Mouse (Mus musculus) macrophage (primary cell): ENCODE results near the gene Olfr522. TPM values are rescaled to one million over a fixed set of nuclear protein-coding genes. Genes with fewer than 3 reads are reported as not detected.
A peak's percentile ranks its signal among the peaks of the same experiment; 100 is the strongest.
"Not testable (repeated sequence)": the region's sequence is repeated elsewhere in the genome, so short reads cannot be mapped to it uniquely, and the experiment has no call there.

ENCODE experiments used
- H3K27ac ChIP-seq: fragments of 350-480 bp; formaldehyde crosslinking; 2 replicates; pipeline ENCODE4 v1.9.0; 2021
- H3K36me3 ChIP-seq: fragments of 350-480 bp; formaldehyde crosslinking; 2 replicates; pipeline ENCODE4 v1.9.0; 2021; ENCODE audit errors: inconsistent target
- H3K4me3 ChIP-seq: fragments of 350-480 bp; formaldehyde crosslinking; 2 replicates; pipeline ENCODE4 v1.9.0; 2021; ENCODE audit errors: inconsistent target
- H3K79me2 ChIP-seq: fragments of 350-480 bp; formaldehyde crosslinking; 2 replicates; pipeline ENCODE4 v1.9.0; 2021; ENCODE audit errors: inconsistent target
- WGBS: methylation state at CpG from one replicate; pipeline ENCODE4 v1.1.7; 2026; ENCODE audit warnings: inconsistent platforms; ENCODE audit not compliant: missing documents; 5-methylcytosine and 5-hydroxymethylcytosine counted together
- polyA plus RNA-seq: library from polyadenylated mRNA; stranded (reverse); fragments of 250-400 nt; gene quantifications from 3 replicates; pipeline ENCODE4 v1.2.4, GENCODE M21; 2018; ENCODE audit warnings: inconsistent platforms

Gene Olfr522
- polyA plus RNA-seq, 1 experiment from 2014 or later, result not detected

DNA sequence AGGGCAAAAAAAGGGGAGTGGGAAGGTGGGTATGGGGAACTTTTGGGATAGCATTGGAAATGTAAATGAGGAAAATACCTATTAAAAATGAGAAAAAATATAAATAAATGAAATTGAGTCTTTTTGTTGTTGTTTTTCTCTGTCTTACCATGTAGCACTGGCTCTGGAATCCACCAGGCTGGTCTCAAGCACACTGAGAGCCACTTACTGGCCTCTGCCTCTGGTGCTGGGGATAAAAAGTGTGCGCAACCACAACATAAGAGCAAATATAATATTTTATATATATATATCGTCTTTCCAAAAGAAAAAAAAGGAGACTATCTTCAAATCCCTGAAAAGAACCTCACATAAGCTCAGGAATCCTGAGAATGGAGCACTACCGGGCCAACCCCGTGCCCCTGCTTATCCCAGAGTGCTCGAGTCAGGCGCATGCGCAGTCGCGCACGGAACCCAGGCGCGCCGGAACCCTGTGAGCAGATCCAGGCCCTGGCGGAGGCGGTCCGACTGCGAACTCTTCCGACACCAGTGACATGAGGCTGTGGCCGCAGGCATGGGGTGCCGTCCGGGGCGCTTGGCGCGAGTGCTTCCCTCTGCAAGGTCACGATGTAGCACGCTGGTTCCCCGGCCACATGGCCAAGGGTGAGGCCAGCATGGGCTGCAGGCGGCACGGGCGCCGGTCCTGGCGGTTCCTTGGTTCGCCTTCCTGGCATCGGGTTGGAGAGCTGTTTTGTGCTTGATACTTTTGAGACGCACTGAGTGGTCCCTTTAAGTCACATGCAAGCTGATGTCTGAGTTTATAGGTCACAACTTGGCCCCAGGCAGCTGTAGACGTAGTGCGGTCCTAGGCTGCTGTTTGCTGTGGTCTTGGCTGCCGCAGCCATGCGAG is 27.2 kb downstream of the Olfr522 start, which contains the start of gene Mtg1:
Mtg1 (plus strand) TSS at position 430 of the 886 bp plus-strand sequence.
- Histone ChIP-seq H3K36me3 (no peaks in the 10 kb centered on the region; the same call in 1 of the 2 replicates), H3K4me3 (peak within 1 kb of the TSS; percentile 58), H3K79me2 (no peaks in the 10 kb centered on the region), H3K27ac (peak within 1 kb of the TSS; percentile 52)
- WGBS, result 3% methylated on average over 39 of the region's 39 CpGs

DNA sequence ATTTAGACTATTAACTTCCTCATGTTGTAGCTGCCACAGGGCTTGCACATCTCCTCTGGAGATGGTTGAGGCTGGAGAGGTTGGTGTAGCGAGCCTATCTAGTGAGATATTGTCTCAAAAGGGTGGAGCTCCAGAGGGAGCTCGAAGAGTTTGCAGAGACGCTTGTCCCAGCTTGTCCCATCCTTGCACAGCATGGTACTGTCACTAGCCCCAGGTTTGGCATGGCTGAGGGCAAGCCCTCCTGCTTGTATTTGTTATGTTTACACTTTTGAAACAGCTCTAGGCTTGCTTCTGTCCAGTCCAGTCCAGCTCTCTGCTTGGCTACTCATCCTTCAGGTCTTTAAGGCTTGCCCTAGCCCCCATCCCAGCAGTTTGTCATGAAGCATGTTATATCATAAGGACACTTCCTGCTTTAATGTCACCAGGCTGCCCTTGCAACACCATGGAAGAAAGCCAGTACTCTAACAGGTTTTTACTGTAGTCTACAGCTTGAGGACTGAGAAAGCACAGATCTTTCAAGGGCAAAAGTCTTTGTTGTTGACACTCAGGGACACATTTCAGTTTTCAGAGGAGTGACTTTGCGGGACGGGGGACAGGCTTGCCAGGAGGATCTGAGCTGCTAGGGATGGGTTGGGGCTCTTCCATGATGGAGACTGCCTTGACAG is 29.3 kb downstream of the Olfr522 start:
- peaks cover 6% of the 10 kb centered on the region; the same call in 1 of the 2 replicates for H3K36me3 ChIP-seq
- no peak overlapping the region for H3K27ac ChIP-seq
- 95% methylated on average over 2 of the region's 5 CpGs for WGBS
- H3K4me3 ChIP-seq, result no peak overlapping the region
- no peaks in the 10 kb centered on the region for H3K79me2 ChIP-seq

DNA sequence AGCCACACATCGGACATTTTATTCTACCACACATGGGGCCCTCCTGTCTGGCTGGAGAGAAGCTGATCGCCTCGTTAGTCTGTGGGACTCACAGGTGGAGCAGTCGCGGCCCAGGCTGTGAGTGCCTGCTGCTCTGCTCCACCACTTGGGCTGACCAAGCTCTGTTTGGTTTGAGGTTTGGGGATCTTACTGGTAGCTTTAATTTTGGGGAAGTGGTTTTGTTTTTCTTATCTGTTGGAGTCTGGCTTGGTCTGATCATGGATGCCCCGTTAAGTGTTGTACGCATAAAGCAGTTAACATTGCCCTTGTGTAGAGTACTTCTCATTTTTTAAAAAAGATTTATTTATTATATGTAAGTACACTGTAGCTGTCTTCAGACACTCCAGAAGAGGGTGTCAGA is 30.5 kb downstream of the Olfr522 start:
- WGBS, result 29% methylated on average over 2 of the region's 7 CpGs
- H3K4me3 ChIP-seq, H3K27ac ChIP-seq, H3K79me2 ChIP-seq: not testable (repeated sequence)
- peaks cover 17% of the 10 kb centered on the region for H3K36me3 ChIP-seq

DNA sequence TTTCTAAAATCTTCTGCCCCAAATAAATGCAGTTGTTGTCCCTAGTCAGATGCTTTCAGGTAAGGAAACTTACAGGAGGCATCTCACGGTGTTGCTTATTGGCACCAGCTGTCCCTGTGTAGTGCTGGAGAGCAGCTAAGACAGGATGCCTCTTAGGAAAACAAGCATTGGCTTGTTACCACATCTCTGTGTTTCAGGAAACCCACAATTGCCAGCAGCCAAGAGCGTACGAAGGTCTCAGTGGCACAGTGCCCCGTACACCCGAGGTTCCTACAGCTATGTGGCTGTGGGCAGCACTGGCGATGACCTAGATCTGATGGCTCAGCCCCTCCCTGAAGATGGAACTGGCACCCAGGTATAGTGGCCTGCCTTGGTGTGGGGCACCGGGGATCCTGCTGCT is 32.4 kb downstream of the Olfr522 start:
- H3K4me3 ChIP-seq, result not testable (repeated sequence)
- H3K79me2 ChIP-seq, result peaks cover 17% of the 10 kb centered on the region; the same call in 1 of the 2 replicates

DNA sequence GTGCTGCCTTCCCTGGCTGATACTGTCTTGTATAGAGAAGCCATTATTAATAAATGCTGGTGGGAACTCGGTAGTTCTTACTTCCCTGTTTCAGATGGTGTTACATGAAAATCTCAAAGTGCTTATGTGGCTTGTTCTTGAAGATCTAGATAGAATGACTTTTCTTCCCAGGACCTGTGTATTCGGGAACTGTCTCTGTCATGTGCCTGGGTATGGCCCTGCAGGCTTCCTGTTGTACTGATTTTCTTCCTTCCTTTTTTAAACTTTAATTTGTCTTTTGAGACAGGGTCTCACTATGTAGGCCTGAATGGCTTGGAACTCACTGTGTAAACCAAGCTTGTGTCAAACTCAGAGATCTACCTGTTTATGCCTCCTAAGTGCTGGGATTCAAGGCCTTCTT is 36.7 kb downstream of the Olfr522 start:
- H3K36me3 ChIP-seq, result peaks cover 17% of the 10 kb centered on the region
- H3K27ac ChIP-seq, result peak overlapping the region; percentile 94
- H3K4me3 ChIP-seq, result no peak overlapping the region; the same call in 1 of the 2 replicates
- 0% methylated on average over 2 of the region's 2 CpGs for WGBS
- peaks cover 30% of the 10 kb centered on the region; the same call in 1 of the 2 replicates for H3K79me2 ChIP-seq

More for the DNA sequence above, 32.4 kb downstream of the Olfr522 start:
- peaks cover 17% of the 10 kb centered on the region for H3K36me3 ChIP-seq
- WGBS, result 41% methylated on average over 5 of the region's 7 CpGs
- H3K27ac ChIP-seq, result not testable (repeated sequence)

DNA sequence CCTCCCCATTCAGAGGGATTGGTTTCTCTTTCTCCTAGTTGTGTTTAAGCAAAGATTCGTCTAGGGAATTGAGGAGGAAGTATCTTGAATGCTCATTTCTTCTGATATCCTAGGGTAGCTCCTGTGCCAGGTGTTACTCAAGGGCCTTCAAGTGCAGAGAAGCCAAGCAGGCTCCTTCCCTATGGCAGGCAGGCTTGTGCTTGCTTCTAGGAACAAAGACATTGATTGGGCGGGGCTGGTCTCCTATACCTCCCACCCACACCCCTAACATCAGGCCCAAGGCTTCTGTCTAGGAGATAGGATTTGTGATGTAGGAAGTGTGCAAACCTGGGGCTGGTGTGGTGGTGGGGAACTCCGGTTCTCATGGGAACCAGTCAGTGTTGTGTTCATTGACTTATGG is 37.6 kb downstream of the Olfr522 start:
- Histone ChIP-seq H3K36me3 (peaks cover 17% of the 10 kb centered on the region), H3K27ac (peak overlapping the region; percentile 94), H3K4me3 (peak overlapping the region; percentile 26), H3K79me2 (peaks cover 30% of the 10 kb centered on the region; the same call in 1 of the 2 replicates)
- 32% methylated on average over 3 of the region's 3 CpGs for WGBS

DNA sequence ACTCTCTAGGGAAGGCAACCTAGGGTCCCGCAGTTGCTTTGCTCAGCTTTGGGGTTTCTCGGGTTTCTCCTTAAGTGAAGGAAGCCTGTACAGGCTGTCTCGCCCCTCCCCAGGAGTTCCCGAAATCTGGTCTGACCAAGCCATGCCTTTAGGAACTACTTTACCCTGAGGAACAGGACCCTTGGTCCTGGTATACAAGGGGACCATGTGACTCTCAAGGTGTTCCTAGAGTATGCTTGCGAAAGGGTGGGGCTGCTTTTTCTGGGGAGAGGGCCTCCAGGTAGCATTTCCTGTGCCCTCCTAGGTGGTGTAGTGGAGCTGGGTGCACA is 38.6 kb downstream of the Olfr522 start:
- Histone ChIP-seq H3K4me3 (peak overlapping the region; percentile 72), H3K27ac (peak overlapping the region; percentile 78), H3K79me2 (peaks cover 30% of the 10 kb centered on the region; the same call in 1 of the 2 replicates), H3K36me3 (peaks cover 17% of the 10 kb centered on the region)
- 4% methylated on average over 5 of the region's 5 CpGs for WGBS

DNA sequence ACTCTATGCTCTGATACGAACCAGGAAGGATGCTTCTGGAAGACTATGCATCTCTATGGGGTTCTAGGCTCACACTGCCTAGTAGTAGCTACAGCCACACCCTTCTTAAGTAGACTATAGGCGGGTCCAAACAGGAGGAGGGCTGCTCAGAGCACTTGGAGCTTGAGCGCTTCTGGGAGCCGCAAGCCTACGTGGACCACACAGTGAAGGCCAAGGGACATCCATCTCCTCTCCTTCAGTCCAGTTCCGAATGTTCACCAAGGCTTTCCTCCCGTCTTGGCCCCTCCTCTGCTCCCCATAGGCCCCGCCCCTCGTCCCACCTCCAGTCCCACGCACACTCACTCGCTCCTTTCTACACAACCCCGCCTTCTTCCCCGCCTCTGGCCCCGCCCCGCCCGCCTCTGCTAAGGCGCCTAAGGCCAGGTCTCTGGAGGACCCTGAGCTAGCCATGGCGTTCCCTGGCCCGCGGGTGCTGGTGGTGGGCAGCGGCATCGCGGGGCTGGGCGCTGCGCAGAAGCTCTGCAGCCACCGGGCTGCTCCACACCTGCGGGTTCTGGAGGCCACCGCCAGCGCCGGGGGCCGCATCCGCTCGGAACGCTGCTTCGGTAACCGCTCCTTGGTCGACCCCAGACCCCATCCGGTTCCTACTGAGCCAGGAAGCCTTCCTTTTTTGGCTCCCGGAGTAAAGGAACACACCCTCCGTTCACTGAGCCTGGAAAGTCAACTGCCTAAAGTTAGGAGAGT is 39.1 kb downstream of the Olfr522 start:
- Histone ChIP-seq H3K36me3 (peaks cover 13% of the 10 kb centered on the region), H3K27ac (peak overlapping the region; percentile 78), H3K4me3 (peak overlapping the region; percentile 72), H3K79me2 (peaks cover 30% of the 10 kb centered on the region; the same call in 1 of the 2 replicates)
- WGBS, result 3% methylated on average over 34 of the region's 40 CpGs

DNA sequence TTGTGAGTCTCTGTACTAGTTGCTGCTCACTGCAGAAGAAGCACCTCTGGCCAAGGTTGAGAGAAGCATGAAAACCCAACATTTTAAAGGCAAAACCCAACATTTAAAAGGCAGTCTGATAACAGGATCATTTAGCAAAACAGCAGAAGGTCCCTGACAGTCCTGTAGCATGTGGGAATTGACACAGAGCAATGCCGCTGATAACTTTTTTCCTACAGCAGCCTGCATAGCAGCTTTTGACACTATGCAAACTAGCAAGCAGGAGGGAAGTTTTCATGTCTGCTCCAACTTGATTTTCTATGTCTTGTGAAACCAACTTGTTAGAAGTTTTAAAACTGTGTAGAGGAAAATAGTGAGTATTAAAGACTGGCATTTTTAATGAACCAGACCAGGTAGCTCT is 40.2 kb downstream of the Olfr522 start:
- Histone ChIP-seq H3K4me3 (no peak overlapping the region), H3K27ac (no peak overlapping the region), H3K79me2 (peaks cover 25% of the 10 kb centered on the region; the same call in 1 of the 2 replicates), H3K36me3 (peaks cover 2% of the 10 kb centered on the region; the same call in 1 of the 2 replicates)
- WGBS, result 100% methylated on average over 1 of the region's 1 CpGs

DNA sequence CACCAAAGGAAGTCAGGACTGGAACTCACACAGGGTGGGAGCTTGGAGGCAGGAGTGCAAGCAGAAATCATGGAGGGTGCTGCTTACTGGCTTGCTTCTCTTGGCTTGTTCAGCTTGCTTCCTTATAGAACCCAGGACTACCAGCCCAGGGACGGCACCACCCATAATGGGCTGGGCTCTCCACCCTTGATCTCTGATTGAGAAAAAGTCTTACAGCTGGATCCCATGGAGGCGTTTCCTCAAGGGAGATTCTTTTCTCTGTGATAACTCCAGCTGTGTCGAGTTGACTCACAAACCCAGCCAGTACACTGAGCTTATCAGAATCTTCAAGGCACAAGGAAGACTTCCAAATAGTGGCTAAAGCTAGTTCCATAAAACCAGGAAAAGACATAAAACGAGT is 41.8 kb downstream of the Olfr522 start:
- H3K36me3 ChIP-seq, result no peaks in the 10 kb centered on the region
- H3K4me3 ChIP-seq, result no peak overlapping the region
- H3K79me2 ChIP-seq, result peaks cover 14% of the 10 kb centered on the region; the same call in 1 of the 2 replicates
- WGBS, result 65% methylated on average over 4 of the region's 4 CpGs
- H3K27ac ChIP-seq, result no peak overlapping the region

DNA sequence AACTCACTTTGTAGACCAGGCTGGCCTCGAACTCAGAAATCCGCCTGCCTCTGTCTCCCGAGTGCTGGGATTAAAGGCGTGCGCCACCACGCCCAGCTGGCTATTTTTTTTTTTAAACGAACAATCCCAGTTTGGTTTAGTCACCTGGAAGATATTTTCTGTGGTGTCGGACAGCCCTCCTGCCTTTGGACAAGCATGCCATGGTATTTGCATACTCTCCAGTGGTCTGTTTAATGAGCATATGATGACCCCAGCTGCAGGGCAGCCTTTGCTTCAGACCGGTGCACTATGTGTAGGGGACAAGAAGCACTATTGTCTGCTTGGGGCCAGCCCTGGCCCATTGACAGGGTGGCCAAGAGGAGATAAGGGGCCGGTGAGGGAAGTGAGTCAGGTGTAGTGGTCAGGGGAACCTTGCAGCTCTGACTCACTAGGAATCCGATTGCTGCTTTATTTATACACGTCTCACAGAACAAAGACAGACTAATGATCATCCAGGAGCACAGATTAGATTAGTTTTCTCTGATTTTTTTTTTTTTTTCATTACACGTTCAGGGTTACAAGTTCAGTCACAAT is 43.1 kb downstream of the Olfr522 start:
- no peaks in the 10 kb centered on the region for H3K36me3 ChIP-seq
- no peak overlapping the region for H3K4me3 ChIP-seq
- WGBS, result 77% methylated on average over 10 of the region's 13 CpGs

DNA sequence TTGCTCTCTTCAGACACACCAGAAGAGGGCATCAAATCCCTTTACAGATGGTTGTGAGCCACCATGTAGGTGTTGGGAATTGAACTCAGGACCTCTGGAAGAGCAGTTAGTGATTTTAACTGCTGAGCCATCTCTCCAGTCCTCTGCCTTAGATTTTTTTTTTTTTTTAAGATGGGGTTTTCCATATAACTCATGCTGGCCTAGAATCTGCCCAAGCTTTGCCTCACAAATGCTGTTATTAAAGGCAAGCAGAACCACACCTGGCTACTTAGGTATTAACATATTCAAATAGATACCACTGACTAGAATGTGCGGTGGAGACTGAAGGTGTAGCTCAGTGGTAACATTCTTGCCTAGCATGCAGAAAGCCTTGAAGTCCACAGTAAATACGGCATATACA is 44.1 kb downstream of the Olfr522 start:
- peaks cover 6% of the 10 kb centered on the region; the same call in 1 of the 2 replicates for H3K79me2 ChIP-seq
- 90% methylated on average over 2 of the region's 2 CpGs for WGBS
- H3K4me3 ChIP-seq, result no peak overlapping the region
- no peak overlapping the region for H3K27ac ChIP-seq
- no peaks in the 10 kb centered on the region for H3K36me3 ChIP-seq

More for the DNA sequence above, 43.1 kb downstream of the Olfr522 start:
- no peak overlapping the region for H3K27ac ChIP-seq
- peaks cover 7% of the 10 kb centered on the region; the same call in 1 of the 2 replicates for H3K79me2 ChIP-seq

DNA sequence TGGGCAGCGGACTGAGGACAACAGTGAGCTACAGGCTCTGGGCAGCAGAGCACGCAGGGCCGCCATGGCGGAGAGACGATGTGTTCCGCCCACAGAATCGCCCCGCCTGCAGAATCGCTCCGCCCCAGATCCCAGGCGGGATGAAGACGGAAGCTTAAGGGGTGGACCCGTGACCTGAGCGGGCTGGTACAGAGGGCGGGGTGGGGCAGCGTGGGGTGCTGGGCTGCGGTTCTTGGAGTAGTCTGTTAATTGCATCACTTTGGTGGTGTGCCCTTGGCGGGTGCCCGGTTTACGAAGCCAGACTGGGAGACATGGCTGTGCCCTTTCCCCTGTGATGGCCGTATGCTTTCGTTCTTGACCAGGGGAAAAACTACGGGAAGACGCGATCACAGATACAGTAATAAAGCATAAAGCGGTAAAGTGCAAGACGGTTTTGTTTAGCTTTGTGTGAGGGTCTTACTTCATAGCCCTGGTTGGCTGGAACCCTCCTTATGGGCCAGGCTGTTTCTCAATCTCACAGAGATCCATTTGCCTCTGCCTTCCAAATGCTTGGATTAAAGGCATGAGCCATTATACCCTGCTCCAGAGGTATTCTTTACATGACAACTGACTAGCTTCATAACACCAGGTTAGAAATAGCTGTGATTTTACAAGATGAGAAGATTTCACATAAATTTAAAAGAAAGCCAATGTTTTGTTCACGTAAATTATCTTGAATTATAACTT is 48.1 kb downstream of the Olfr522 start, which contains the start of gene Echs1:
Echs1 (minus strand) TSS at position 148 of the 726 bp plus-strand sequence.
- Histone ChIP-seq H3K27ac (peak within 1 kb of the TSS; percentile 87), H3K4me3 (peak within 1 kb of the TSS; percentile 92), H3K36me3 (no peaks in the 10 kb centered on the region), H3K79me2 (peaks cover 20% of the 10 kb centered on the region; the same call in 1 of the 2 replicates)
- 5% methylated on average over 25 of the region's 28 CpGs for WGBS
